Mouse (Mus musculus): ENCODE data around the gene Mllt10.
A peak's percentile ranks its signal among the peaks of the same experiment; 100 is the strongest.

The Mllt10 gene

DNA sequence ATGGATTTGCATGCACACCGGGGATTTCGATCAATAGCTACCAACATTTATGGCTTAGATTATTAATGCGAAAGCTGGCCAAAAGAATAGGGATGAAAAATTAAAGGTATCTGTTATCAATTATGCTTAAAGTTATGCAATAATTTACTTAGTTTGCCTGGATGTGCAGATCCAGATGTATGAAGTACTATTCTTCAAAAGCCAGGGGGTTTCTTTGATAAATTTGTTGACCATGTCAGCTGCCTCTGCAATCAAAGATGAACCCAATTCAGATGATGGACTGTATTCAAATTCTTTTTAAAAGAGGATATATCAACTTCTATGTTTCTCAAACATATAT, 3.2 kb upstream of the Mllt10 start:
- DNase-seq (ENCODE audit: low spot score in 2 of 2): no peak

DNA sequence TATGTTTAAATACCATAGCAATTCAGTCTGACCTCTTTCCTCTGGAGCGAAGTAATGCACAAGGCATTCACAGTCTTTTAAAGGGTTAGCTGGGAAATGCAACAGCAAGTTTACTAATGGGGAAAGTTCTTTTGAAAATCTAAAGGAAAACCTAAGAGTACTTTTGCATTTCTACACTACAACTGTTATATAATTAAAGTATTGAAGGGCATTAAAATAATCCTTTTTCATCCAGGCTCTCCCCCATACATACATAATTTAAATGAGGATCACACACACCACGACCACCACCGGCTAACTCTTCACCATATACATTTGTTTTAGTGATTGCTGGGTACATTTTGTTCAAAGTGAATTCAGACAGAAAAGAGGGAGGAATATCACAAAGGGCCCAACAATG, 2.5 kb upstream of the Mllt10 start:
- DNase-seq (ENCODE audit: low spot score in 2 of 2): no peak

DNA sequence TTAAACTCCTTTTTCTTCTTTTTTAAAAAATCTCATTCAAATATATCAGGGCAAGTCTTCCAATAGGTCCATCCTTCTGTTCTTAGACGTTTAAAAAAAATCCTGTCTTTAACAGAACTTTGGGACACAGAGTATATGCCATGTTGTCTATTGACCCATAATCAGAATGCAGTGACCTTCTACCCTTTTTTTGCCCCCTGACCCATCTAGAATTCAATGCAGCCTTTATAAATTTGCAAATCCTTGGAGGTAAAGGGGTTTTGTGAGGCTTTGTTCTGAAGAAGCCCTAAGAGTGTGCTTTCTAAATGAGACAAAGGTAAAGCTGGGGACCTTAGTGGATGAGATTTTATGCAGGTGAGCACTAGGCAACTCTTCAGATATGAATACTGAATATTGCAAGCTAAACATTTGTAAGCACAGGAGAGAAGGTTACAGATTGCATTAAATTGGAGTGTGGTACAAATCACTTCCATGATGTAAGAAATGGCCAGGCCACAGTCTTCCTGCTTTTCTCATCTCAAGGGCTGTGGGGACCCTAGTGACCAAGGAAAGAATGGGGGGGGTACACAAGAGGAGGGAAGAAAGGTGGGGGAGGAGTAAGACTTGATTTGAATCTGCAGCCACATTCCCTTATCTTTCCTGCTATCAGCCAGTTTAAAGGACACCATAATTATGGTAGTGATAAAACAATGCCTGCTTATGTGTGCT, 1.6 kb upstream of the Mllt10 start:
- DNase-seq (ENCODE audit: low spot score in 2 of 2): no peak

DNA sequence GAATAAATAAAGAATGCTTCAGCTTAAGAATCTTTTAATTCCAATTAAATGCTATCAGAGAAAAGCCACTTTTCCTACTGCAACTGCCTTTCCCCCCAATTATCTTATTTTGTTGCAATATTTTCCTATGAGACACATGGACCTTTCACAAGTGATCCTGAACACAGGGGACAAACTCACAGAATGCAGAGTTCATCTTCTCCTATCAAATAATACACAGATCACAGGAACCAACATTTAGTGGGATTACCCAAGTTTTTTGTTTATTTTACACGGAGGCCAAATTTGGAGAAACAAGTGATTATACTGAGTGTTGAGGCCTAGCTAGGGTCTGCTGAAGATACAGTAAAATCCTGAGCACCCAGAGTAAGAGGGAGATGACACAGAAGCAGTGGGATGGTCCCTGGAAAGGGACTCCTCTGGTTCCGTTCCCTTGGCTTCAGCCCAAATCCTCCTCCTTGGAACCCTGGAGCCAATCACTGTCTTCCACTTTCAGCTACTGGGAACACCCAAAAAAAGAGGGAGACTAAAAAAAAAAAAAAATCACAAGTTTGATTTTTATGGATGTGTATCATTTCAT, 996 bp upstream of the Mllt10 start:
- DNase-seq (ENCODE audit: low spot score in 2 of 2): no peak

DNA sequence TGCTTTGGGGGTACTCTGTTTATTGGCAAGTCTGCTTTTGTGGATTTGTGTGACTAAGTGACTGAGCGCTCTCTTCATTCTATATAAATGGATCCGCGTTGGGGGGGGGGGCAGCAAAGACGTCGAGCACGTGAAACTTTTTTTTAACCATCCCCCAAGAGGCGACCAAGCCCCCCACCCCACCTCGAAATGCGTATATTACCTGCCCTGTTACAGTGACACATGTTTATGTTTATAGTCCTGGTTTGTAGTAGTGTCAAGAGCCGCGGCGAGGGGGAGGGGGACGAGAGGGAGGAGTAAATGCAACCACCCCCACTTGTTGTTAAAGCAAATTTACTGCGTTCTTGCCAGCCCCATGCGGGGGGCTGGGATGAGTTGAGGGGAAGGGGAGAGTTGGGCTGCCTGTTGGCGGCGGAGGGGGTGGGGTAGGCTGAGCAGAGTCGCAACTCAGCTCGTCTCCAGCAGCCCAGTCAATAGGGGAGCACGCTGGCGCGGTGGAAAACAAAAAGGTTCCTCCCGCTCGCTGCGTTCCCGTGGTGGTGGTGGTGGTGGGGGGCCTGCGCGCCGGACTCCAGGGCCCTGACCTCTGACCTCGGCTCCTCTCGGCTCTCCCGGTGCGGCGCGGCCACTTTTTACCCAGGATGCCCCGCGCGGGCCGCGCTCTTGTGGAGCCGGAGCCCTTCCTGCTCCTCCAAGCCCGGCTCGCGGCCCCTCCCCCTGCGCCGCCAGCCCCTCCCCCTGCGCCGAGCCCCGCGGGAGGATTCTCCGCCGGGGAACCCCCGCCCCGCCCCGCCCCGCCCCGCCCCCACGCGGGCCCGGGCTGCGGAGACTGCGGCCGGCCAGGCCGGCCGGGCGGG, 1.1 kb downstream of the Mllt10 start:
- DNase-seq (ENCODE audit: low spot score in 2 of 2): peak; percentile 96 to 97

DNA sequence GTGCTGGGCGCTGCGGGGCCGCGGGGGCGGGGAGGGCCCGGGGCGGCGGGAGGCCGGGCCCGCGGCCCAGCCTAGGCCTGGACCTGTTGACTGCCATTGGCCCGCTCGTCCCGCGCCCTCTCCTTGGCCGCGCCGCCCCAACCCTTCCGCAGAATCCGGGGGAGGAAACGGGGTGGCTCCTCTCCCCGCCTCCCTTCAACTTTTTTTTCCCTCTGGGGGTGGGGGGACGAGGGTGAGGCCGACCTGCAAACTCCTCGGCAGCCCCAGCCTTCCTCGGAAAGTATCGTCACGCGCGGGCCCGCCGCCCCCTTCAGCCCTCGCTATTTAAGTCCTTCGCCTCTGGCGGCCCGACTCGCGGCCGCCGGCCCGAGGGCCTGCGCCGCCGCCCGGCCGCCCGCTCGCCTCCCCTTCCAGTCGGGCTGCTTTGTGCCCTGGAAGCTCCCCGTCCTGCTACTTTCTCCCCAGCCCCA, 1.8 kb downstream of the Mllt10 start:
- DNase-seq (ENCODE audit: low spot score in 2 of 2): peak; percentile 89 to 92

DNA sequence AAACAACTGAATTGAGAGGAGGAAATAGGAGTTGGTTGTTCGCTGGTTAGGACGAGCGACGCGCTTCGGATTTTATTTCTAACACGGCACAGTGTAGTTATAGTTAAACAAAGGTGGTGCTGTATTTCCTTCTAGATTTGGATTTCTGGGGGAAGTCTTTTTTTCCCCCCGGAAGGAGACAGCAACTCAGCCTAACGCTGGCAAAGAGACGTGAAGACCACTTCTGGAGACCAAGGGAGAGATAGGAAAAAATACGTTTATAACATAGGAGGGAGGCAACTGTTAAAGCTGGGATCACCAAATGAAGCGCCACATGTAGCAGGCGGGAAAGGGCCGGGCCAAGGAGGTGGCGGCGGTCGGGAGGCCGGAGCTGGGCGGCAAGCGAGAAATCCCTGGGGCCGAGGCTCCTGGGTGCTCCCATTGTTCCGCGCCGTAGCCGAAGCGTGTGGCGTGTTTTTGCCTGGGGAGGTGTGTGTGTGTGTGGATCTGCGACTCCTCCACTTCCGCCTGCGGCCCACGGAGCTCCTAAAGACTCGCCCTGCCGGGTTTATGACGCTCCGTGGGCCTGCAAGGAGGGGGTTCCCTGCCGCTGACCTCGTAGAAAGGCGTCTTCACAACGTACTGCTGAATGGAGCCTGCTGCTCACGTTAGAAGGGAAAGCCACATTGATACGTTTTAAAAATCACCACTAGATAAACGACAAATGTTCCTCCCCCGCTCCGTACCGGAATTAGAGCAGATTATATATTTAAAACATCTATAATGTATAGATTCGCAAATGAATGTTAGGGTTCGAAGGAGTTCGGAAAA, 2.5 kb downstream of the Mllt10 start:
- DNase-seq (ENCODE audit: low spot score in 2 of 2): peak; percentile 68 to 85

DNA sequence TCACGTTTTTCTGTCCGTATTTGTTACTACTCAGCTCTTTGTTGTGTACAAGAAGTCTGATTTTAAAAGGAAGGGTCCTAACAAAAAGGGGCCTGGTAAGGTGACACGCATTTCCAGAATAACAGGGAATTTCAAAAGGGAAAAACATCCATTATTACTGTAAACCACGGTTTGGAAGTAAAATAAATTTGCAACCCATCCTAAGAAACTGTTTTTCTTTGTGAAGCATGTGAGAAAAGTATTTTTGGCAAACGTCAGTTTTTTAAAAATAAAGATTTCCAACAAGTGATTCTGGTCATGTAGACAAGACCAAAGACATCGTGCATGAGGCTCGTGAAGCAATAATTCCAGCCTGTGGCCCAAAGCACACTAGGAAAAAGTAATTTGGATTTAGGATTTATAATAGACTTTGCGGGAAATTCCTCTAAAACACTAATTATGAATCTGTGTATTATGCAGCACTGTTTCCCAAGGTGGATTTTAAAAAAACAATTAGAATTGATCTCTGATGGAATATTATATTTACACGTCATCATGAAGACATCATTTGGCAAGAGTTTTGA, 3.2 kb downstream of the Mllt10 start:
- DNase-seq (ENCODE audit: low spot score in 2 of 2): no peak

DNA sequence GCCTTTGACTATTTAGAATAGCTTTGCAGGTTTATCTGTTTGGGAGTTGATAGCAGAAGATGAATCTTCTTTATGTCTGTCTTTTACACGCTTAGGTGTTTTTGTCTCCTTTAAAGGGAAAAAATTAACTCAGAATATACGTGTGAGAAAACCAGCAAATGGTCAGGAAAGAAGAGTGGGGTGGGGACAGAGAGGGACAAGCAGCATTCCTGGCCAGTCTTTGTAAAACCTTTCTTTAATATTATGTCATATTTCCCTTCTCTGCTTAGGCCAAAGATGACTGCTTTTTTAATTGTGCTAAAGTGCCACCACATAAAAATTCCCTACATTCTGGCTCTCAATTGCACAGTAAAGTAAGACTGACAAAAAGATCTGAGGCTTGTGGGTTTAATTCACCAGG, 4.0 kb downstream of the Mllt10 start:
- no peak for DNase-seq (ENCODE audit: low spot score in 2 of 2)

DNA sequence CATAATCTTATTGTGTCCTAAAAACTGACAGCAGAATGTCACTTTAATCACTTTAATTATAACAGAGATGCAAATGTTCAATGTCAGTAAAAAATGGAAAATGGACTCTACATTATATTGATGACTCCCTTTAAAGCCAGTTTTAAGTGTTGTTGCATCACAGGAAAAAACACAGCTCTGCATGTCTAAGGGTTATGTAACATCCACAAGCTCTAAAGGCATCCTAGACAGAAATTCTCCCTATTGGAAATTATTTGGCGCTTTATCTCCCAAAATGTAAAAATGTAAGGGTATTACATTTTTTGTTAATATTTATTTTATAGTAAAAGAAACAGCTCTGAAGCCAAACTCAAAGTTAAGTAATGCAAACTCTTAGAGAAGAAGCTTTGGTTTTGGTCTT, 4.9 kb downstream of the Mllt10 start:
- DNase-seq (ENCODE audit: low spot score in 2 of 2): no peak

DNA sequence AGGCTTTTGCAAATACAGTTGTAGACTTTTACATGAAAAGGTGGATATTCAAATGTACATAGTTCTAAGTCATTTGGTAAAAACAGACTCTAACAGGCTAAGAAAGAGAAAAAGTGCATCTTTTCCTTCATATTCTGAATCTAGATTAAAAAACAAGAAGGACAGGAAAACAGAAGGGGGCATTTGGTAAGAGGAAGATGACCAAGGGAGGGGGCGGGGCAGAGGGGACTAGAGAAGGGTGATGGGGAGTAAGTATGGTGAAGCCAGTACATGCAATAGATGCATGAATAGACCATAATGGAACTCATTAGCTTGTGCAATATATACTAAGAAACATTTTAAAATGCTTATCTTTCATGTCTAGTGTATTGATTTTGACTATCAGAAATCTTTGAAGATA, 5.4 kb downstream of the Mllt10 start:
- no peak for DNase-seq (ENCODE audit: low spot score in 2 of 2)

DNA sequence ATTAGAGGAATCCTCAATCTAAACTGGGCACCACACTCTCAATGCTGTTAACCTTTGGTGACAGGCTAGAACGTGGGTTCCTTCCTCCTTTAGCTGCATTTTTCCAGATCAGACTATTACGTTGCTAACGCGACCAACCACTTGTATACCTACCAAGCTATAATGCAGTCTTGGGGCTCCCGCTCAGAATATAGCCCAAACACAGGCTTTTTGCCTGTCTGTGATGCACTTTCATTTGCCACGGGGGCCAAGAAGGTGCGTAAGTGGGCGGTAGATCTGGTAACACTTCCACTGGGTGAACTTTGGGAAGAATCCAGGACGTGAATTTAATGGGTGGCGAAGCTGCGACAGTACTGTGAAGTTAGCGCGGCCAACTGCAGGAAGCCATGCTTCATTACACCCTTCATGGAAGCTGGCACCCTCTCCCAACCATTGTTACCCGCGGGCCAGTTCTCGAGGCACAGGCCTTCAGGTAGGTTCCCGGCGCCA, 8.8 kb downstream of the Mllt10 start:
- peak in 1 of 2 experiments; percentile 49 for DNase-seq (ENCODE audit: low spot score in 2 of 2)

DNA sequence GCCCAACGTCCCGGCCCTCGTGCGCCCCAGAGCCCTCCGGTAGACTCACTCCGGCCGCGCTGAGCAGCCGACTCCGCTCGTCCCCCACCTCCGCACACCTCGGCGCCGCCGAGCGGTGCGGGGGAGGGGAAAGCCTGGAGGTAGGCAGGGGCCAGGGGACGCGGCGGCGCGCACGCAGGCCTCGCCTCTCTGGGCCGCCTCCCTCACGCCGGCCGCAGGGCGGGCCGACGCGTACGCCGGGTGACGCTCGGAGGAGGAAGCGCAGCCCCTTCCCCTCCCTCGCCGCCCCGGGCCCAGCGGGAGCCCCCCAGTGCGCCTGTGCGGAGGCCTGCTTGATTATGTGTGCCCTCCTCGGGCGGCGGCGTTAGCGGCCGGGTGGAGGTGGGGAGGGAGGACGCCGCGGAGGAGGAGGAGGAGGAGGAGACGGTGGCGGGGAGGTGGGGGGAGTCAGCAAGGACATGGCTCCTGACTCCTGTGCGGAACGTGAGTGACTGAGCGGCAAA, 9.4 kb downstream of the Mllt10 start:
- DNase-seq (ENCODE audit: low spot score in 2 of 2): peak; percentile 87 to 94

DNA sequence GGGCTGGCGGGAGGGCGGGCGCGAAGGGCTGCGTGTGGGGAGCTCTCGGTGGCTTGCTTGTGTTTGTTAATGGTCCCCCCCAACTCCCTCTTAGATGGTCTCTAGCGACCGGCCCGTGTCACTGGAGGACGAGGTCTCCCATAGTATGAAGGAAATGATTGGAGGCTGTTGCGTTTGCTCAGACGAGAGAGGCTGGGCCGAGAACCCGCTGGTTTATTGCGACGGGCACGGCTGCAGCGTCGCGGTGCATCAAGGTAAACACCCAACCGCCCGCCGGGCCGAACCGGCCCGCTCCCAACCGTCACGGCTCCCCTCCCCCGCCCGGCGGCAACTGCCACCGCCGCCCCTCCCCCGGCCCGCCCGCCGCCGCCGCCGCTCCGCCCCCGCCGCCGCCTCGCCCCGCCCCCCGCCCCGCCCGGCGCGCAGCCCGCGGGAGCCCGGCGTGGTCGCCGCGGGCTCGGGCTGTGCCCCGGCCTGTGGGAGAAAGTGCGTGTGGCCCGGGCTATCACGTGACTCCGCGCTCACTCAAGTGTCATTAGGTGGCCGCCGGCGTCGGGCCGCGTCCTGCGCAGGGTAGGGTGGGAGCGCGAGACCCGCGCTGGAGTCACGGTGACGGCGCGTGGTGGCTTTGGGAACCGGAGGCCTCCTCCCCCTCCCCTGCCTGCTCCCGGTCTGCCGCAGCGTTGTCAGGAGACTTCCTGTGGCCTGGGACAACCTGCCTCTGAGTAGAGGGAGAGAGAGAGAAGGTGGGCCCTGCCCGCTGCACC, 10.1 kb downstream of the Mllt10 start:
- peak; percentile 79 to 91 for DNase-seq (ENCODE audit: low spot score in 2 of 2)

DNA sequence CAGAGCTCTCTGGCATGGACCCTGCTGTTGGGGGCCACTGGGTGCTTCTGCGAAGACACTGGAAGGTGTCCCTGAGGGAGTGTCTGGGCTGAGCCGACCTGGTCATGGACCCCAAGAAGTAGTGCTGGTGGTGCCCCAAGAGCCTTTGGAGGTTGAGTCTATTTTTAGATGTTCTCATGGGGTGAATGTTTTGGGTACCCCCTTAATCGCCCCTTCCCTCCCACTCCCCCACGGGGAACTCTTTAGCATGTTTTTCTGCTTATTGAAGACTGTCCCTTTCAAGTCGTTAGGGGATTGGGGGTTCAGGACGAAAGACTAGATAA, 10.6 kb downstream of the Mllt10 start:
- no peak for DNase-seq (ENCODE audit: low spot score in 2 of 2)

DNA sequence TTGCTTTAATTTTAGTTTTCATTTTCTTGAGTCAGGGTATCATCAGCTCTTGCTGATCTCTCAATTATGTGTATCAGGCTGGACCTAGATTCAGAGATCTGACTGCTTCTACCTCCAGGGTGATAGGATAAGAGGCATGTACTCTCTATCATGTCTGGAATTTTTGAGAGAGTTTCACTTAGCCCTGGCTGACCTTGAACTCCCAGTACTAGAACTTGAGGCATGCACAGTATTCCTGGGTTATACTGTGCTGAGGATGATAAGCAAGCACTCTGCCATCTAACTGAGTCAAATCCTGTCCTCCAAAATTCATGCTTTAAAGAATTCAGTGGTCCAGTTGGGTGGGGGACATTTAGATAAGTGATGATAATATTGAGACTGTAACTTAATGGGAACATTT, 11.4 kb downstream of the Mllt10 start:
- no peak for DNase-seq (ENCODE audit: low spot score in 2 of 2)

DNA sequence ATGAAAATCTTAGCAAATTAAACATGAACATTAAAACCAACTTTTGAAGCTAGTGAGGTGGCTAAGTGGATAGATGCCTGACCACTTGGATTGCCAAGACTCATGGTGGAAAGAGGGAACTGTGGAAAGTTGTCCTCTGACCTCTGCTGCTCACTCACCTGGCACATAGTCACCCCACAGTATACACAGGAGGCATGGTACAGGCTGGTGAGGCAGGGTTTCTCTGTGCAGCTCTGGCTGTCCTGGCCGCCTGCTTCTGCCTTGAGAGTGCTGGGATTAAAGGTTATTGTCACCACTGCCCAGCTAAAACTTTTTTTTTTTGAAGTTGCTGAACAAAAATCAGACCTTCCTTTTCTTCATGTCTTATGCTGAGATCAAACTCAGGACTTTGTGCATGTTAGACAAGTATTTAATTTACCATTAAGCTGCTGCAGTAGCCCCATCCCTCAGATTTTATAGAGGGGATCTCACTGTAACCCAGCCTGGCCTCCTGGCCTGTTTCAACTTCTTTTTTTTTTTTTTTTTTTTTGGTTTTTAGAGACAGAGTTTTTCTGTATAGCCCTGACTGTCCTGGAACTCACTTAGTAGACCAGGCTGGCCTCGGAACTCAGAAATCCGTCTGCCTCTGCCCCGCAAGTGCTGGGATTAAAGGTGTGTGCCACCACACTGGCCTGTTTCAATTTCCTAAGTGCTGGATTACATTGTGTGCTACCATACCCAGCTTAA, 13.2 kb downstream of the Mllt10 start:
- peak in 1 of 2 experiments; percentile 59 for DNase-seq (ENCODE audit: low spot score in 2 of 2)

DNA sequence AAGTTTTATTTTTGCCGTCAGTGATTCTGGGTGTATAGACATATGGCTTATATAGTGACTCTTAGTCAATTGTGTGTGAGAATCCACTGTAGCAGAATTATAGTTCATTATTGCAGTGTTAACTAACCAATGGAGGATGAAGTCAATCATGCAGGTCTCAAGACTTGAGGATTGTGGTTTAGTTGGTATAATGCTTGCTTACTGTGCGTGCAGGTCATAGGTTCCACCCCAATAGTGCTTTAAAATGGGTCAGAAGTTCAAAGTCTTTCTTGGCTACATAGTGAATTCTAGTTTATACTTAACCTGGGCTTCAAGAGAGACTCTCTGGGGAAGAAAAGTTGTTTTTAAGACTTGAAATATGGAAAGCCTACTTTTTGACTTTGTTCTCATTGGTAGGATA, 16.9 kb downstream of the Mllt10 start:
- no peak for DNase-seq (ENCODE audit: low spot score in 2 of 2)

DNA sequence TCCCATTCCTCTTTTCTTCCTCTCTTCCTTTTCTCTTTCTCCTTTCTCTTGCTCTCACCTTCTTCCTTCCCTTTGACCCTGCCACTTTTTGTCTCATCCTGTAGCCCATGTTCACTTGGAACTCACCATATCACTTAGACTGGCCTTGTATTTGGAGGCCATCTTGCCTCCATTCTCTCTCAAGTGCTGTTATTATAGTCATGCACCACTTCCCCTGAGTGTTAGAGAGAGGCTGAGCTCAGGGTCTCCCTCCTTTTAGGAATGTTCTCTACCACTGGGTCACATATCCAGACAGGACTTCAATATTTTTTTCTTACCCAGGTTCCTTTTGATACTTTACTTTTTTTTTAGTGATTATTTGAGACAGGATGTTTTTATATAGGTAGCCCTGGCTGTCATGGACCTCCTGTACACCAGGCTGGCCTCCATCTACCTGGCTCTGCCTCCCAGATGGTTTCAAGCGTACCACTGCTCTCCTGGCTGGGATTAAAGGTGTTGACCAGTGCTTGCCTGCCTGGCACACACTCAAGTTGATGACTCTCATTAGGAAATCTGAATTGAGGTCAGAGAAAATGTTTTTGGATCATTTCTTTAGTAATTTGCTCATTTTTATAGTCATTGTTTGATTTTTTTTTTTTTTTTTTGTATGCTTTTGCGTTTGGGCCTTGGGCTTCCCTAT, 25.3 kb downstream of the Mllt10 start:
- peak in 1 of 2 experiments; percentile 37 for DNase-seq (ENCODE audit: low spot score in 2 of 2)
